Mouse (Mus musculus): Measurements from ENCODE around the gene Mcat.
A peak's percentile ranks its signal among the peaks of the same experiment; 100 is the strongest.

The Mcat gene

DNA sequence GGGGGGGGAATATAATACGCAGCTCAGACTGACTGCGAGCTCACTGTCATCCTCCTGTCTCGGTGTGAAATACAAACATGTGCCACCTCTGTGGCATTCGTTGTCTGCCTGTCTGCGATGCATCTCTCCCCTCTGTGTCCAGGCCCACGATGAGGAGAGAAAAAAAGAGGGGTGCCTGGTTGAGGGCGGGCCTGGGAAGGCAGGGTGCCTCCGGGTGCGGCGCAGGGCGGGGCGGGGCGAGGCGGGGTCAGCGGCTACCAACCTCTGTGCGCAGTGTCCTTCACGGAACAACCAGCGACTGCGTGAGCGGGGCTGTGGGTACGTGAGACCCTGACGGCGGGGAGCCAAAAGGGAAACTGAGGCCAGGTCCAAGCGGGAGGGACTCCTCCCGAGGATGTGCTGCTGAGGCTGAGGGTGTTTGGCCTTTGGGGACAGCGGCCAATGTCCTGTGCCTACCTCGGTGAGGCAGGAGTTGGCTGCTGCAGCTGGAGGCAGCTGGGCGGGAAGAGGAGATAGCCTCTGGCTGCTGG lies at the start of gene Mcat, which contains the start of gene Tspo:
Gene Mcat, minus strand, starts transcription at position 461 of the 530 bp plus-strand sequence.
Gene Tspo, plus strand, starts transcription at position 266 of the 530 bp plus-strand sequence.
- no peak for DNase-seq (ENCODE audit: low read depth, low spot score)

DNA sequence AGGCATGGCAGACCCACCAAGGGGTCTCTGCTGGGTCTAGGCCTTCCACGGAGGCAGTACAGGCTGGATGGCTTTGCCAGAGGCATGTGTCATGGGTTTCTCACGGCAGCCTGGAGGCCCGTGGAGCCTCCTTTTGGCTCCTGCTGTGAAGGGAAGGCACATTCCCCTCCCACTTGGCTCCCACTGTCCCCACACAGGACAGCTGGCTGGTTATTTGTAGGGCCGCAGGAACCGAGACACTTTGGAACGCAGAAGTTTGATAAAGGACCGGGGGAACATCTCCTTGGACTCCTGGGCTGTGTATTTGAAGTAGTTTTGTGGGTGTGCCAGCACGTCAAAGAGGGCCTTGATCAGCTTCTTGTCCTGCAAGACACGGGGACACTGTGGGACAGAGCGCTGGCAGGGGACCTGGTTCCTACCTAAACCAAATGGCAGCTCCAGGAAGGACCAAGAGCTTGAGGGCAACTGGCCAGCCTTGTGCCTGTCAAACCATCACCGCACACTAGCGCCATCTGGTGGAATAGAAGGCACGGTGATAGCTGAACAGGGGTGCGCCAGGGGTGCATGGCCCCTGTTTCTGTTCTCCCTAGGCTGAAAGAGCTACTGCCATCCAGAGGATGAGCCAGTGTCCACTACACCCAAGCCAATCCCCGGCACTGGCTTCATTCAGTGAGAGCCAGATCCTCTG lies 43.7 kb upstream of the Mcat start:
- no peak for DNase-seq (ENCODE audit: low read depth, low spot score)

DNA sequence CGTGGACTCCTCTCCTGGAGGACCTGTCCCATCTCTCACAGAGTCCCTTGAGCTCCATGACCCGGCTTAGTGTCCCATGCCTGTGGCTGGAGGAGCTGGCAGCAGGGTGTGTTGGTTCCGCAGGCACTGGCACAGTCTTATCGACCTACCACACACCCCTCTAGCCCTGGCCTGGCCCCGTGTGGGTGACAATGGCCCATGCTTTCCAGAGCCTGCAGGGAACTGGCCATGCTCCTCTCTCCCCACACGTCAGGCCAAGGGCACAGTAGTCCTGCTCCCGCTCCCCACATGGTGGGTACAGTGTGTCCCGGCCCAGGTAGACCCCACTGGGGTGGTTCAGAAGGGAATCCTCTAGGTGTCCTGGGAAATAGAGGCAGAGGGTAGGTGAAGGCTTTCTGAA lies 43.1 kb upstream of the Mcat start:
- no peak for DNase-seq (ENCODE audit: low read depth, low spot score)

DNA sequence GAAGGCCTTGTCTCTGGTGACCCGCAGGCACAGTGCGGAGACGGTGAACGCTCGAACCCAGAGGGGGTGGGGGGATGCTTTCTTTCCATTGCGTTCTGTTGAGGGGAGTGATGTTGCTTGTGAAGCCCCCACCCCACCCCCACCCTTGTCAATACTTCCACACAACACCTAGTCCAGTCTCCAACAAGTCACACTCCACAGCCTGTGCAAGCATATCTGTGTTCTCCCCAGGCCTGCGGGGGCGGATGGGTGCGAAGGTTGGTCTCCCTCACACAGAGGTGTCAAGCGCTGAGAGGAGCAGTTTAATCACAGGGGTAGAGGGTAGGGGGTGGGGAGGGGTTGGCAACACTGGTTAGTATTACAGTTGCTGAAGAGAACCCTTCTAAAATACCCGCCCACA lies 42.6 kb upstream of the Mcat start:
- DNase-seq (ENCODE audit: low read depth, low spot score), result no peak

DNA sequence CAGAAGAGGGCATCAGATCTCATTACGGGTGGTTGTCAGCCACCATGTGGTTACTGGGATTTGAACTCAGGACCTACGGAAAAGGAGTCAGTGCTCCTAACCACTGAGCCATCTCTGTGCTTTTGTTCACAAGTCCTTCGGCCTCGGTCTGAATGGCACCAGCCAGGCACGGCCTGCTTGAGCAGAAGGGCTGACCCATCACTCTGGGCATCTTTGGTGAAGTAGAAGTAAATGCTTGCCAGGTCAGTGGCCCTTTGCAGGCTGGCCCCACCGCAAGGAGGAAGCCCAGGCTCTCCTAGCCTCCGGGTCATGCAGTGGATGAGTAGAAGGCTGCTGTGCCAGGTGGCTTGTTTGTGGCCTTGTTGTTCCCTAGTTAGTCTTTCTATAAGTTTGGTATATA lies 39.8 kb upstream of the Mcat start:
- no peak for DNase-seq (ENCODE audit: low read depth, low spot score)

DNA sequence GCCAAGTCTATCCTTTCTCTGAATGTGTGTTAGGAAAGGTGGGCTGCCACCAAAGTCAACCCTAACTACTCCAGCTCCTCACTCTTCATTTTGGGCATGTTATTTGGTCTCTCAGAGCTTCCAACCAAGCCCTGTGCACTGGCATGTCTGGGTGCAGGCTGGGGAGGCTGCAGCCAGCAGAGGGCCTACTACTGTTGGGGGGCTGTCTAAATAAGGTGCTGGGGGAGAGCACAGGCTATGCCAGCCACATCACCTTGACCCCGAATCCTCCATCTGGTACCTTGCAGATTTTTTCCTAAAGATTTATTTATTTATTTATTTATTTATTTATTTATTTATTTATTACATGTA lies 39.4 kb upstream of the Mcat start:
- no peak for DNase-seq (ENCODE audit: low read depth, low spot score)

DNA sequence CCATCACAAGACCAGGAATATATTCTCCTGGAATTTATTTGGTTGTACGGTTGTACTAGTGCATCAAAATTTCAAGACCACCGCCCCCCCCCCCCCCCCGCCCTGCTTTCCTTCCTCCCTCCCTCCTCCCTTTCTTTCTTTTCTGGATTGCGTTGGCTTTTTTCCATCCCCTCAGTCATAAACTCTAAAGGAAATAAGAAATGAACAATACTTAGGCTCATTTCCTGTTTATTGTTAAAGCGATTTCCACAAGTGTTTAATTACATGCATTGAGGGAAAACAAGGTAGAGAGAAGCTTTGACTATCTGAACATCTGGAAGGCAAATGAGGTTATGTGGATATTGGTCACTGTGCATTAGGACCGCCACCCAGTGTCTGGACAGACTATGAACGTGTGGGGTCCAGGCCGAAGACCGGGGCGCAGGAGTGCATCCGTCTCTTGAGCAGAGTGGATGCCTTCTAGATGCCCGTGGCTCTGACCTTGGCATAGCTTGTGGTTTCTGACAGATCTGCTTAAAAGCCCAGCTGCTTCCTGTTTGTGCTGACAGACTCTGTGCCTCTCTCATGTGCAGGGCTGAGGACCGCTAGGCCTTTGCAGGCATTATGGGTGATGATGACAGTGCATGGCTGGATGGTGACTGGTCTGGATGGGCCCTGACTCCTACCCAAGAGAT lies 38.9 kb upstream of the Mcat start:
- DNase-seq (ENCODE audit: low read depth, low spot score), result no peak

DNA sequence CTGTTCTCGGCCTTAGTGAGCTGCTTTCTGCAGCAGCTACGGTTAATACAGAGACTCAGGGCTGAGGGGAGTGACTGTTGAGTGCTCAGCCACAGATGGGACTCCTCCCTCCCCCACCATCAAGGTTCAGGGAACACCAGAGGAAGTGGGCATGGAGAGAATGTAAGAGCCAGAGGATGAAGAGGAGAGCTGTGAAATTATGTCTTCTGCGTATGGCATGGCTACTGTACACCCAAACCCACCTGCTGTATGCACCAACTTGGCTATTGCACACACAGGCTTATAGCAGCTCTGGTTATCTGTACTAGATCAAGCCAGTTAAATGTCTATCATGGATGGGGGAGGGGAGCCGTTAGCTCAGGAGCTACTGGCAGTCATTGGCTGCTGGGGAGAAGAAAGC lies 37.6 kb upstream of the Mcat start:
- DNase-seq (ENCODE audit: low read depth, low spot score), result no peak

DNA sequence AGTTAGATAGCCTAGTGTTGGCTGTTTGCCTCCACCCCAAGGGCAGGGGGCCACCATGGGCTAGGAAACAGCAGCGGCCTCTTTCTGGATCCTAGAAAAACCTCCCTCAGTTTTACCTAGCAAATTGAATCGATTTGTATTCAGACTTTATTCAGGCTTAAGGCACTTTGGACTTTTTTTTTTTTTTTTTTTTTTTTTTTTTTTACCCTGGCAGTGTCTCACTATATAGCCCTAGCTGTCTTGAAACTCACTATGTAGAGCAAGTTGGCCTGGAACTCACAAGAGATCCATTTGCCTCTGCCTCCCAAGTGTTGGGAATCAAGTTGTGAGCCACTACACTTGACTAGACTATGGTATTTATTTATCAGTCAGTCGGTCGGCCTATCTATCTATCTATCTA lies 33.2 kb upstream of the Mcat start:
- DNase-seq (ENCODE audit: low read depth, low spot score), result no peak

DNA sequence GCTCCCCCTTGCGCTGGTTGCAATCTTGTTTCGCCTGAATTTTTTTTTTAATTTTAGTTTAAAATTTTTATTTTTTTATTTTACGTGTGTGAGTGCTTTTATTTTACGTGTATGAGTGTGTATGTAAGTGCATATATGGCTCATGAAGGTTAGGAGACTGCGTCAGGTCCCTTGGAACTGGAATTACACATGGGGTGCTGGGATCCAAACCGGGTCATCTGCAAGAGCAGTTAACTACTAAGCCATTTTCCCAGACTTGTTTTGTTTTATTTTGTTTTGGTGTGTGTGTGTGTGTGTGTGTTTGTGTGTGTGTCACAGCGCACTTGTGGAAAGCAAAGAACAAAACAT lies 31.8 kb upstream of the Mcat start:
- no peak for DNase-seq (ENCODE audit: low read depth, low spot score)

DNA sequence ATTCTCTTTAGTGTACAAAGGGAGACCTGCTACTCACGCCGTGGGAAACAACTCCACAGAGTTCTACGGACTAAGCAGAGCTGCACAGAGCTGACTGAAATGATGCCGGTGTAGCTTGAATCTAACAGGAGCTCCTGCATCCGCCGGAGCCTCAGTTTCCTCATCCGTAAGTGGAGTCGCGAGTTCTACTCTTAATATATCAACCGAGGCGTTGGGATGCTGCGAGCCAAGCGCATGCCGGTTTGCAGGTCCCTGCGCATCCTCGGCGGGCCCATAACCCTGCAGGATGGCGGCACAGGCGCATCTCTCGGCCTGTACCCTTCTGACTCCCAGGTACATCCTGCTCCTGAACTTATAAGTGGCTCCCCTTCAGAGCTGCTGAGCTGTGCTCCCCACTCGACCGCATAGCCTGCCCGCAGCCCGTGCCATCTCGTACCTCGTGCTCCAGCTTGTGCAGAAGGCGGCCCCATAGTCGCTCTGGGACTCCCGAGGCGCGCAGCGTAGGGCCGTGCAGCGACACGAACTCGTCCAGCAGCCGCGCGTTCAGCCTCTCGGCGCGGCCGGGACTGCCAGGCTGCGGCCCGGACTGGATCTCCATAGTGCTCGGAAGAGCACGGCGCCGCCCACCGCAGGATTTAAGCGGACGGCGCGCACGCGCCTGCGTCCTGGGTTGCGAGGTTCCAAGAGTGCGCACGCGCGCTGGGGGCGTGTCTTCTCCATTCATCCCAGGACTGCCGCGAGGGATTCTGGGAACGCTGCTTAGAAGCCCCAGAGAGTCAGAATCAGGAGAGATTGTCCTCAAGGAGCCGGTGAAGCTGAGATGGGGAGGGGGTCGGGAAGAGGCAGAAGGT lies 31.2 kb upstream of the Mcat start, which contains the start of gene Ttll12:
Gene Ttll12, minus strand, starts transcription at position 645 of the 851 bp plus-strand sequence.
- peak; percentile 96 for DNase-seq (ENCODE audit: low read depth, low spot score)

DNA sequence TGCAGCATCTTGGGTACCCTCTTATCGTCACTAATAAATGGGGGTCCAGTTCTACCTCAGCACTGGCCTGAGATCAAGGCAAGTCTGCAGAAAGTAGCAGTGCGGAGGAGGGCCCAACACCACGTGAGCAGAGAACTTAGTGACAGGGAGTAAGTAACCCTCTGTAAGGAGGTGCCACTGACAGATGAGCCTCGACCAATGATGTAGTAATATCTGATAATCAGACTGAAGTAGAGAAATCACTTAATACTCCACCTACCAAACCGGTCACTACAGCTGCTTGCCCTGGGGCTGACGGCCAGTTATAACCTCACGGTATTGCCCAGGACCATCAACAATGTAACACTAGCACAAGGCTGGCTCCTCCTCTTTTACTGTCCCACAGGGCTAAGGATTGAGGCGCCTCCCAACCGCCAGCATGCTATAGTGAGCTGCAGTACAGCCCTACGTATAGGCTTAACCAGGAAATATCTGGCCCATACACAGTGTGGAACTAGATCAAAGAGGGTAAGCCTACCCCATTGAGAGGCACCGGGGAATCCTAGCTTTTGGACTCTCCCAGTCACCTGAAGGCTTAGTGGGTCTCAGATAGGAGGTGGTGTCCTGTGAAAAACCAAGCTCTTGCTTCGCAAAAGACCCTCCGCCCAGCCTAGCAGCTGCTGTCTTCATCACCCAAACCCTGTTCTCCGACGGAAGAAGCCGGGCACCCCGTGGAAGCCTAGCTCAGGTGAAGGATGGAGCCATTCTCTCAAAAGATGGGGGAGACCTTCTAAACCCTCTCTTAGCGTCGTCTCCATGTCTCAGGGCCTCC lies 30.3 kb upstream of the Mcat start:
- DNase-seq (ENCODE audit: low read depth, low spot score), result no peak

DNA sequence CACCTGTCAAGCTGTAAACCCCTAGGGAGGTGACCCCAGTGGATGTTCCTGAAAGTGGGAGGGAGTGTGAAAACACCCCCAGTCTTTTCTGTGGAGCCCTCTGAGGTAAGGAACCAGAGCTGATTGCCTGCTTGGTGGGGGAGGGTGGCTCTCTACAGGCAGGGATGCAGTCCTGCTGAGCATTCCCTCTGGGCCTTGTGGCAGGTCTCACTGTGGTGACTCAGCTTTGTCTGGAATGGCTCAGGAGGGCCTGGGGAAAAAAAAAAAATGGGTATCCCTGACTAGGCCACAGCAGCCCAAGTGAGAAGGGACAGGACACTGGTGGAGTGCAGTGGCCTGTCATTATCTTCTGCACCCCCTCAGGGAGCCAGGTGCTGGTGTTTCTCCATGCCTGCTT lies 29.6 kb upstream of the Mcat start:
- no peak for DNase-seq (ENCODE audit: low read depth, low spot score)

DNA sequence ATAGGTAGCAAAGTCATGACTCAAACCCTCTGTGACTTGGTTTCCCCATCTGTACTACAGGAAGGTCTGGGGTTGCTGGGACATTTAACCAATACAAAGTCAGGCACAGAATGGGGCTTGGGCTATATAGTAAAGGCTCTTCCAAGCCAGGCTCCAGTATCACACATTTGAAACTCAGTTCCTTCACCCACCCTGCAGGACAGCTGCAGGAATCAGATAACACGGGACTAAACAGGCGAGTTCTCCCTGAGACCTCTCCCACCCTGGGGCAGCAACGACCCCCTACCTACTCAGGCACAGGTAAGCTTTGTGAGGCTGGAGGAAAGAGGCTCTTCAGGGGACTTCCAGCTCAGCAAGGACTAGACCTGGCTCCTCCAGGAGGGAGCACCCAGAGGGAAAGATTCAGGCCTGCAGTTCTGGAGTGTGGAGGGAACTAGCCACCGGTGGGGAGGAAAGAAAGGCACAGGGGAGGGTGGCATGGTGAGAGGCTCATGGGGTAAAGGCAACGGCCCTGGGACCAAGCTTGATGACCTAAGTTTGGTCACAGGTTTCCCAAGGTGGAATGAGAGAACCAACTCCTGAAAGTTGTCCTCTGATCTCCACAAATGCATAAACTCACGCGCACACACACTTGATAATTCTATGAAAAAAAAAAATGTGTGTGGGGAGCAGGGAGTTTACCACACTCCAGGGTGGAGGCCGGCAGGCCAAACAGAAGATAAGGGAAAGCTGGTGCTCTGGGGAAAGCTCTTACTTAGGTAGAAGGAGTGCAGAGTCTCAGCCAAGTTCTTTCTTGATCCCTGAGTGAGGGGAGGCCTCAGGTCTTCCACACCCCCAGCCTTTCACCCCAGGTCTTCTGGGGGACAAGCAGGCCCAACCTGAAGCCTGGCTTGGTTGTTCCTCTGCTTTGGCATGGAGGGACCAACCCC lies 28.9 kb upstream of the Mcat start:
- DNase-seq (ENCODE audit: low read depth, low spot score), result no peak

DNA sequence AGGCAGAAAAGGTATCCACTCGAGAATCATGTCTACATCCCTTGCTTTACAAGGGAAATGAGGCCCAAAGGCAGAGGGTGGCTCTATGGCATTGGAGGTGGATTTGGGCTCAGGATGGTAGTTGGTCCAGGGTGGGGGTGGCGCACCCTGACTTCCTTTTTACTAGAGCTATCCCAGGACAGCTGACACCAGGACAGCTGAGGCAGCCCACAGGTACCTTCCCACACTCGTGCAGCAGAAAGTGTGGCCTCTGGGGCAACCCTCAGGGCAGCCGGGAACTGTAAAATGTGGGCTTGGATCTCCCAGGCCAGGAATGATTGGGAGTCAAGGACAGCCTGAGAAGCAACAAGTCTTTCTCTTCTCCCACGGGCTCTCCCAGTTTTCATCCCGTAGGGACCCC lies 28.2 kb upstream of the Mcat start:
- DNase-seq (ENCODE audit: low read depth, low spot score), result no peak

DNA sequence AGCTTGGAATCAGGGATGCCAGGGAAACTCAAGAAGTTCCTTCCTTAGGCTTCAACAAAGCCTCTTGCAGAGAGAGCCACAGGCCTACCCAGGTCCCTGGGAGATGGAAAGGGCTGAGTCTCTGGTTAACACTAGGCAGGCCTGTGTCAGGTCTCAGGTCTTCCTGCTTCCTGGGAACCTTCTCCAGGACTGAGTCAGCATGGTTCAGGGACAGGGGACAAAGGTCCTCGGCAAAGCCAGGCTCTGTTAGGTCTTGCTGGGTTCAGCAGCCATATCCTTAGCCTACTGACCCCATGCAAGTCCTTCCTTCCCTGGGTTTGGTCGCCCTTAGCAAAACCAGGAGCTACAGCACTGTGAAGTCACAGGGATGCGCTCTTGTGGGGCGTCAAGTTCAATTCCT lies 27.3 kb upstream of the Mcat start:
- DNase-seq (ENCODE audit: low read depth, low spot score), result no peak

DNA sequence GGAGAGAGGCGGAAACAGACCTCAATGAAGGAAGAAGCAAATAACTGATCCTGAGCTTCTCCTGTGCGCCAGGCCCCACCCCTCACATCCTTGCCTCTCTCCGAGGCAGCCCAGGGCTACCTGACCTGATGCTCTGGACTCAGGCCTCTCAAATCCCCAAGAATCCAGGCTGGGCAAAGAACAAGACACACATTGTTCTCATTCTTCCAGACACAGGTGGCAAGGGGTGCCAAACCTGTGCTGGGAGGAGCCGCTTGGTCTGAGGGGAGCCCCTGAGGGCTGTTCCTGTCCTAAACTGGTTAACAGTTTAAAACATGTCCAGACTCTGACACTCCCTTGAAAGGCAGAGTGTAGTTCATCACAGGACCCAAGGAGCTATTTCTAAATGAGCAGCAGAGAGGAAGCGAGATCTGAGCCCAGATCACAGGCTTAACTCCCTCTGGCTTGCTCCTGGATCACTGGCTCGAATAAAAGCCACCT lies 21.2 kb upstream of the Mcat start:
- DNase-seq (ENCODE audit: low read depth, low spot score), result no peak

DNA sequence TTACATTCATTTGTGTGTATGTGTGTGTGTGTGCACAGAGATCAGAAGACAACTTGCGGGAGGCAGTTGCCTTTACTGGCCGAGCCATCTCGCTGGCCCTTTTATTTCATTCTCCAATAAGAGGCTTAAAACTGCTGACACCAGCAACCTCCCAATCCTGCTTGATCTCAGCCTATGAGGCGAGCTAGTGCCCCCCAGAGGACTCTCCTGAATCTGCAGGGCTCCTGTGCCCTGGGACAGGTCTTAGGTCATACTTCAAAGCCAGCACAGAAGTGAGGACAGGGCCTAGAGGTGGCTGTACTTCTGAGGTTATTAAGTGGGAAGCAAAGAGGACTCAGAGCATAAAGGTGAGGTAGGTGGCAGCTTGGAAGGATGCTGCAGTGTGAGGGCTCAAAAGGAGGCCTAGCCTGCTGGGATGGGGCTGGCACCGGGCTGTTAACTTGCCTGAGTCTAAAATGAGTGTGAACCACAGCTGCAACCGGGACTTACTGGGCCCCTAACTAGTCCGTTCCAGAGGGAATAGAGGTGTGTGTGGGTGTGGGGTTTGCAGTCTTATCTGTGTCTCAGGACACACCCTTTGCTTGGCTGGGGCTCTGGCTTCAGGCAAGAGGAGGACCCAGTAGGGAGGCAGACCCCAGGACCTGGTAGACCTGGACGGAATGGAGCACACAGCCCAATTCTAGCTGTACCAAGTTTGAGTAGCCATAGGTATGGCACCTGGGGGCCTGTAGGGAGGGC lies 20.0 kb upstream of the Mcat start:
- no peak for DNase-seq (ENCODE audit: low read depth, low spot score)

DNA sequence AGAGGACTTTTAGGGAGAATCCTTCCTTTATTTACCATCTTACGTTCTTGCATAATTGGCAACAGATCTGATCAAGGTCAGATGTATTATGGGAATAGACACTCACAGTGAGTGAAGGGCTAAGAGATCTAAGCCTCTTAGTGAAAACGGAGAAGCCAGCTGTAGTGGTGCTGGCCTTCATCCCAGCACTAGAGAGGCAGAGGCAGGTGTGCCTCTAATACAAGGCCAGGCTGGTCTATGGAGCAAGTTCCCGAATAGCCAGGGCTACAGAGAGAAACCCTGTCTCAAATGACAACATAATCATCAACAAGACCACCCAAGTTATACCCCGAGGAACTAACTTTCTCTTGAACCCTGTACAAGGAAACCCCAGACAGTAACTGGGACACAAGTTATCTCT lies 19.3 kb upstream of the Mcat start:
- no peak for DNase-seq (ENCODE audit: low read depth, low spot score)

DNA sequence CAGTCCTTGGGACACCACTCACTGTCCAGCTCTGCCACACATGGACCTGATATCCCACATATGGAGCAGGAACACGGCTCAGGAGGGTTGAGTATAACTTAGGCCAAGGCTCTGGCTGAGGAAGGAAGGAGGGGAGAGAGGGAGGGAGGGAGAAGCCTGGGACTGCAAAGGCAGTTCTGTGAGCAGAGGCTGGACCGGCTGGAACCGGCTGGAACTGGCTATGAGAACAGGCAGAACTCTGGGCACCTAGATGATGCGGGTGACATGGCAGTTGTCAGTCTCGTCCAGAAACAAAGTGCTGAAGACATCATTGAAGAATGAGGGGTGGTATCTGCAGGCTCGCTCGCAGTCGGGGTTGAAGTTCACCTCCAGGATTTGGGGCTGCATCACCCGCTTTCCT lies 13.1 kb upstream of the Mcat start:
- no peak for DNase-seq (ENCODE audit: low read depth, low spot score)
